Mouse (Mus musculus) limb, embryonic 10.5 days (tissue): ENCODE data around the gene Gpr61. TPM values are rescaled to one million over a fixed set of nuclear protein-coding genes. Genes with fewer than 3 reads are reported as not detected.

Source experiments
- DNase-seq: peaks from one replicate; pipeline ENCODE4 v3.0.0-alpha.2; 2017; ENCODE audit warnings: low spot score
- H3K27ac ChIP-seq: fragments of 300-500 bp; sonication (generic); 2 replicates; pipeline ENCODE4 v1.5.1; 2016; ENCODE audit warnings: mild to moderate bottlenecking
- H3K27me3 ChIP-seq: fragments of 300-500 bp; sonication (generic); 2 replicates; pipeline ENCODE4 v1.6.1; 2016; ENCODE audit warnings: low read depth, mild to moderate bottlenecking; ENCODE audit not compliant: poor library complexity, severe bottlenecking
- H3K36me3 ChIP-seq: fragments of 300-500 bp; sonication (generic); 2 replicates; pipeline ENCODE4 v1.6.1; 2016; ENCODE audit warnings: mild to moderate bottlenecking, moderate library complexity
- H3K4me1 ChIP-seq: fragments of 300-500 bp; sonication (generic); 2 replicates; pipeline ENCODE4 v1.6.1; 2016
- H3K4me3 ChIP-seq: fragments of 300-500 bp; sonication (generic); 2 replicates; pipeline ENCODE4 v1.5.1; 2016; ENCODE audit warnings: mild to moderate bottlenecking, moderate library complexity
- H3K9me3 ChIP-seq: fragments of 300-500 bp; sonication (generic); replicated peaks from 2 replicates; pipeline ENCODE4 v1.6.1; 2016; ENCODE audit warnings: mild to moderate bottlenecking
- WGBS: fragments of 180-500 bp; shearing (Covaris S2); methylation state at CpG from one replicate; pipeline ENCODE4 v1.1.7; 2016; 5-methylcytosine and 5-hydroxymethylcytosine counted together
- polyA plus RNA-seq: library from polyadenylated mRNA; unstranded; fragments of >200 nt; fragmentation: Nextera tagmentation; extraction: Ambion mirVana; gene quantifications from 2 replicates; pipeline ENCODE4 v1.2.1, GENCODE M21; 2016

Gpr61 gene
- polyA plus RNA-seq: 0.08 TPM in 1 of 2 replicates, not detected in the other

GRCm38 (mm10) chr3:108154656-108155055 lies at the start of gene Gpr61:
TSS of gene Gpr61 (minus strand) at chr3:108154882.
- no peak within 1 kb of the TSS for H3K27ac ChIP-seq
- no peaks in the 10 kb centered on the region for H3K9me3 ChIP-seq
- DNase-seq: no peak
- H3K4me1 ChIP-seq: peaks cover 19% of the 10 kb centered on the region; the same call in 1 of the 2 replicates
- H3K27me3 ChIP-seq: no peaks in the 10 kb centered on the region
- WGBS: 47% methylated on average over 4 of the region's 4 CpGs
- H3K36me3 ChIP-seq: no peaks in the 10 kb centered on the region
- no peak within 1 kb of the TSS for H3K4me3 ChIP-seq

- peaks cover 75% of the 10 kb centered on the region for H3K36me3 ChIP-seq
- no peaks in the 10 kb centered on the region for H3K27me3 ChIP-seq
- no peak overlapping the region for H3K4me3 ChIP-seq
- DNase-seq: no peak
- 90% methylated on average over 11 of the region's 11 CpGs for WGBS
- no peak overlapping the region for H3K27ac ChIP-seq
- H3K4me1 ChIP-seq: peaks cover 56% of the 10 kb centered on the region
- H3K9me3 ChIP-seq: no peaks in the 10 kb centered on the region
Measured at GRCm38 (mm10) chr3:108204470-108204869, 49.8 kb upstream of the Gpr61 start.

- no peak overlapping the region for H3K4me3 ChIP-seq
- 84% methylated on average over 11 of the region's 11 CpGs for WGBS
- H3K27ac ChIP-seq: peak overlapping the region; percentile 17; the same call in 1 of the 2 replicates
- peaks cover 81% of the 10 kb centered on the region for H3K36me3 ChIP-seq
- DNase-seq: peak; percentile 89
- H3K4me1 ChIP-seq: peaks cover 49% of the 10 kb centered on the region
- no peaks in the 10 kb centered on the region for H3K9me3 ChIP-seq
- no peaks in the 10 kb centered on the region for H3K27me3 ChIP-seq
Measured at GRCm38 (mm10) chr3:108203621-108204325, 49.1 kb upstream of the Gpr61 start.

GRCm38 (mm10) chr3:108203212-108203611 lies 48.5 kb upstream of the Gpr61 start:
- Histone ChIP-seq H3K27me3 (no peaks in the 10 kb centered on the region), H3K36me3 (peaks cover 80% of the 10 kb centered on the region), H3K9me3 (no peaks in the 10 kb centered on the region), H3K4me3 (no peak overlapping the region), H3K4me1 (peaks cover 43% of the 10 kb centered on the region), H3K27ac (0 out of 2 replicates have a peak overlapping the region, but pooled peaks have one; percentile 17)
- WGBS: 91% methylated on average over 13 of the region's 13 CpGs
- DNase-seq: no peak

GRCm38 (mm10) chr3:108202506-108202905 lies 47.8 kb upstream of the Gpr61 start:
- Histone ChIP-seq H3K27ac (no peak overlapping the region), H3K4me1 (peaks cover 43% of the 10 kb centered on the region), H3K27me3 (no peaks in the 10 kb centered on the region), H3K9me3 (no peaks in the 10 kb centered on the region), H3K4me3 (no peak overlapping the region), H3K36me3 (peaks cover 76% of the 10 kb centered on the region)
- no peak for DNase-seq

- no peaks in the 10 kb centered on the region for H3K9me3 ChIP-seq
Measured at GRCm38 (mm10) chr3:108200329-108201323, 45.9 kb upstream of the Gpr61 start, which contains the start of gene Cyb561d1. TSS of gene Cyb561d1 (minus strand) at chr3:108201212.

GRCm38 (mm10) chr3:108199231-108199630 lies 44.5 kb upstream of the Gpr61 start:
- 95% methylated on average over 6 of the region's 6 CpGs for WGBS
- no peaks in the 10 kb centered on the region for H3K9me3 ChIP-seq
- peaks cover 43% of the 10 kb centered on the region for H3K36me3 ChIP-seq
- H3K4me1 ChIP-seq: peaks cover 72% of the 10 kb centered on the region
- no peak overlapping the region for H3K4me3 ChIP-seq
- H3K27ac ChIP-seq: no peak overlapping the region
- no peaks in the 10 kb centered on the region for H3K27me3 ChIP-seq
- no peak for DNase-seq

More at GRCm38 (mm10) chr3:108200329-108201323, 45.9 kb upstream of the Gpr61 start, which contains the start of gene Cyb561d1:
- peak within 1 kb of the TSS; percentile 83 for H3K27ac ChIP-seq
- H3K36me3 ChIP-seq: peaks cover 57% of the 10 kb centered on the region
- no peaks in the 10 kb centered on the region for H3K27me3 ChIP-seq
- peaks cover 62% of the 10 kb centered on the region for H3K4me1 ChIP-seq
- peak within 1 kb of the TSS; percentile 67 for H3K4me3 ChIP-seq
- WGBS: 3% methylated on average over 44 of the region's 44 CpGs
- DNase-seq: peak; percentile 93

GRCm38 (mm10) chr3:108197066-108197497 lies 42.4 kb upstream of the Gpr61 start:
- peak overlapping the region; percentile 67 for H3K27ac ChIP-seq
- WGBS: 13% methylated on average over 14 of the region's 14 CpGs
- H3K4me3 ChIP-seq: peak overlapping the region; percentile 25

GRCm38 (mm10) chr3:108195941-108196590 lies 41.4 kb upstream of the Gpr61 start:
- H3K27me3 ChIP-seq: no peaks in the 10 kb centered on the region
- 81% methylated on average over 7 of the region's 7 CpGs for WGBS
- H3K9me3 ChIP-seq: no peaks in the 10 kb centered on the region
- H3K36me3 ChIP-seq: peaks cover 16% of the 10 kb centered on the region
- H3K4me3 ChIP-seq: no peak overlapping the region
- H3K4me1 ChIP-seq: peaks cover 55% of the 10 kb centered on the region
- peak overlapping the region; percentile 65 for H3K27ac ChIP-seq
- no peak for DNase-seq

More at GRCm38 (mm10) chr3:108197066-108197497, 42.4 kb upstream of the Gpr61 start:
- peaks cover 63% of the 10 kb centered on the region for H3K4me1 ChIP-seq
- no peaks in the 10 kb centered on the region for H3K27me3 ChIP-seq
- peaks cover 22% of the 10 kb centered on the region for H3K36me3 ChIP-seq
- peak; percentile 71 for DNase-seq
- H3K9me3 ChIP-seq: no peaks in the 10 kb centered on the region

- WGBS: 85% methylated on average over 4 of the region's 4 CpGs
- H3K36me3 ChIP-seq: peaks cover 16% of the 10 kb centered on the region
- no peaks in the 10 kb centered on the region for H3K9me3 ChIP-seq
- H3K27ac ChIP-seq: no peak overlapping the region; the same call in 1 of the 2 replicates
- peaks cover 48% of the 10 kb centered on the region for H3K4me1 ChIP-seq
- no peak overlapping the region for H3K4me3 ChIP-seq
- DNase-seq: no peak
- H3K27me3 ChIP-seq: no peaks in the 10 kb centered on the region
Measured at GRCm38 (mm10) chr3:108195287-108195686, 40.6 kb upstream of the Gpr61 start.

- WGBS: 73% methylated on average over 4 of the region's 4 CpGs
- H3K27me3 ChIP-seq: 0 out of 2 replicates have a peak, but pooled peaks cover under 1% of the 10 kb centered on the region
- no peak overlapping the region for H3K4me3 ChIP-seq
- peaks cover 7% of the 10 kb centered on the region for H3K36me3 ChIP-seq
- DNase-seq: no peak
- H3K9me3 ChIP-seq: no peaks in the 10 kb centered on the region
- peaks cover 52% of the 10 kb centered on the region for H3K4me1 ChIP-seq
- H3K27ac ChIP-seq: no peak overlapping the region; the same call in 1 of the 2 replicates
Measured at GRCm38 (mm10) chr3:108193686-108194085, 39.0 kb upstream of the Gpr61 start.

GRCm38 (mm10) chr3:108189897-108190296 lies 35.2 kb upstream of the Gpr61 start:
- Histone ChIP-seq H3K27me3 (peaks cover 30% of the 10 kb centered on the region), H3K4me1 (peaks cover 43% of the 10 kb centered on the region), H3K27ac (no peak overlapping the region), H3K4me3 (no peak overlapping the region), H3K9me3 (no peaks in the 10 kb centered on the region), H3K36me3 (0 out of 2 replicates have a peak, but pooled peaks cover 9% of the 10 kb centered on the region)
- no peak for DNase-seq
- WGBS: 69% methylated on average over 5 of the region's 5 CpGs
